Mouse (Mus musculus) spleen, adult 2 months (tissue): Measurements from ENCODE around the gene Atxn1. TPM values are rescaled to one million over a fixed set of nuclear protein-coding genes. Genes with fewer than 3 reads are reported as not detected.

Experiments
- DNase-seq, 2 experiments: peaks; one replicate each; pipeline versions ENCODE4 v3.0.0 to v3.0.0-alpha.2; 2012 to 2021; ENCODE audit warnings: low spot score in 2 of 2, low read depth in 1 of 2
- H3K27ac ChIP-seq: fragments of 200-500 bp; 2 replicates; pipeline ENCODE4 v1.5.1; 2012; ENCODE audit warnings: low read length, inconsistent platforms; ENCODE audit not compliant: insufficient read depth
- H3K27me3 ChIP-seq: fragments of 200-500 bp; 2 replicates; pipeline ENCODE4 v1.6.1; 2012; ENCODE audit warnings: mild to moderate bottlenecking, moderate library complexity, low read length, inconsistent platforms; ENCODE audit not compliant: control insufficient read depth, insufficient read depth
- H3K36me3 ChIP-seq: fragments of 200-500 bp; 2 replicates; pipeline ENCODE4 v1.6.1; 2012; ENCODE audit warnings: mild to moderate bottlenecking, low read length, inconsistent platforms; ENCODE audit not compliant: control insufficient read depth, insufficient read depth
- H3K4me1 ChIP-seq: fragments of 200-500 bp; 2 replicates; pipeline ENCODE4 v1.6.1; 2011; ENCODE audit warnings: inconsistent platforms; ENCODE audit not compliant: control insufficient read depth, insufficient read depth, insufficient read length
- H3K4me3 ChIP-seq: fragments of 200-500 bp; 2 replicates; pipeline ENCODE4 v1.5.1; 2011; ENCODE audit warnings: mild to moderate bottlenecking, inconsistent platforms; ENCODE audit not compliant: insufficient read depth, insufficient read length; ENCODE audit errors: extremely low read depth
- CTCF ChIP-seq: fragments of 200-500 bp; IDR thresholded peaks from 2 replicates; pipeline ENCODE4 v1.5.1; 2011; ENCODE audit warnings: mild to moderate bottlenecking, inconsistent platforms; ENCODE audit not compliant: insufficient read depth, insufficient read length, insufficient replicate concordance; ENCODE audit errors: extremely low read depth
- POLR2A ChIP-seq: fragments of 200-500 bp; IDR thresholded peaks from 2 replicates; pipeline ENCODE4 v1.6.1; 2011; ENCODE audit warnings: low read depth, low read length, inconsistent platforms
- WGBS: fragments of 180-500 bp; shearing (Covaris S2); methylation state at CpG from one replicate; pipeline ENCODE4 v1.1.7; 2018; 5-methylcytosine and 5-hydroxymethylcytosine counted together
- polyA plus RNA-seq: library from polyadenylated mRNA; depleted of rRNA; stranded (reverse); fragments of >200 nt; gene quantifications from 2 replicates; pipeline ENCODE4 v1.2.3, GENCODE M21; 2012

Atxn1 gene
- polyA plus RNA-seq, 1 experiment: 10.6 TPM

GRCm38 (mm10) chr13:45736241-45736640, 228.6 kb downstream of the Atxn1 start:
- TF ChIP-seq POLR2A: no peak
- no peak for TF ChIP-seq CTCF
- no peak overlapping the region for H3K4me3 ChIP-seq
- WGBS: 91% methylated on average over 4 of the region's 4 CpGs

GRCm38 (mm10) chr13:45735802-45736201, 229.0 kb downstream of the Atxn1 start:
- Histone ChIP-seq H3K4me1 (no peaks in the 10 kb centered on the region), H3K36me3 (no peaks in the 10 kb centered on the region)
- 93% methylated on average over 3 of the region's 3 CpGs for WGBS

More at GRCm38 (mm10) chr13:45736241-45736640, 228.6 kb downstream of the Atxn1 start:
- no peak for DNase-seq
- no peaks in the 10 kb centered on the region for H3K4me1 ChIP-seq
- H3K27me3 ChIP-seq: no peaks in the 10 kb centered on the region
- H3K36me3 ChIP-seq: no peaks in the 10 kb centered on the region
- H3K27ac ChIP-seq: no peak overlapping the region

GRCm38 (mm10) chr13:45734531-45734930, 230.3 kb downstream of the Atxn1 start:
- no peak for TF ChIP-seq CTCF
- TF ChIP-seq POLR2A: no peak

More at GRCm38 (mm10) chr13:45735802-45736201, 229.0 kb downstream of the Atxn1 start:
- no peak for DNase-seq
- Histone ChIP-seq H3K27ac (no peak overlapping the region), H3K4me3 (no peak overlapping the region), H3K27me3 (no peaks in the 10 kb centered on the region)
- TF ChIP-seq POLR2A (no peak), CTCF (no peak)

DNA sequence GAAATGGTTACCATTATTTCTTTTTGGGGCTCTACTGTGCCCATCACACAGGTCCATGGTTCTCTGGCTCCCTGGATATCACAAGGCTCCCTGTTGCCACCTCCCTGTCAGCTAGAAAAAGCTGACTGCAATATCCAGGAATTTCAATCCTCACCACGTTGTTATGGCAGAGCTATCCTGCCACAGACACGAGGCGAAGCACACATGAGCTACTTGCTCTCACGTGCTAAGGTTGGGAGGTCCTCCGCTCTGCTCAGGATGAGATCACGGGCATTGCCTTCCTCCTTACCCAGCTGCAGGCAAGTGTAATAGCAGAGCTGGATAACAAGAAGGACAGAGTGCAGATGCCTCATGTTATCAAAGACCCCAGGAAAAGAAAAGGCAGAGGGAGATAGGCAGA, 232.2 kb downstream of the Atxn1 start:
- TF ChIP-seq POLR2A: no peak
- TF ChIP-seq CTCF: no peak
- Histone ChIP-seq H3K27me3 (no peaks in the 10 kb centered on the region), H3K36me3 (no peaks in the 10 kb centered on the region), H3K4me1 (no peaks in the 10 kb centered on the region), H3K4me3 (no peak overlapping the region), H3K27ac (no peak overlapping the region)
- 87% methylated on average over 6 of the region's 6 CpGs for WGBS
- no peak for DNase-seq

More at GRCm38 (mm10) chr13:45734531-45734930, 230.3 kb downstream of the Atxn1 start:
- DNase-seq: no peak
- H3K4me1 ChIP-seq: no peaks in the 10 kb centered on the region
- no peaks in the 10 kb centered on the region for H3K36me3 ChIP-seq
- 82% methylated on average over 3 of the region's 3 CpGs for WGBS
- H3K27ac ChIP-seq: no peak overlapping the region
- no peaks in the 10 kb centered on the region for H3K27me3 ChIP-seq
- H3K4me3 ChIP-seq: no peak overlapping the region

DNA sequence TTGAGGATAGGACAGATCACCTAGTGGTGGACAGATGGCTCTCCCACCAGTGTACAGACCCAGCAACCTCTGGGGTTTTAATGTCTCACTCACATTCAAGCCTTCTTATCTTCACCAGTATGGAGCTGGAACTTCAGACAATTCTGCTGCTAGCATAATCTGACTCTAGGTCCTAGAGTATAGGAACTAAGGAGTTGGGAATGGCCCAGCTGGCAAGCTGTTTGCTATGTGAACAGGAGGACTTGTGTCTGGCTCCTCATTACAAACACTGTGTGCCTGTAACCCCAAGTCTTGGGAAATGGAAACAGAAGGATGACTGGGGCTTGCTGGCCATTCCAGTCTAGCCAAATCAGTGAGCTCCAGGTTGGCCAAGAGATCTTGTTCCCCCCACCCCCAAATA, 237.9 kb downstream of the Atxn1 start:
- Histone ChIP-seq H3K27ac (no peak overlapping the region), H3K4me1 (no peaks in the 10 kb centered on the region), H3K4me3 (no peak overlapping the region), H3K36me3 (no peaks in the 10 kb centered on the region), H3K27me3 (no peaks in the 10 kb centered on the region)
- TF ChIP-seq POLR2A: no peak
- TF ChIP-seq CTCF: no peak
- DNase-seq: no peak

DNA sequence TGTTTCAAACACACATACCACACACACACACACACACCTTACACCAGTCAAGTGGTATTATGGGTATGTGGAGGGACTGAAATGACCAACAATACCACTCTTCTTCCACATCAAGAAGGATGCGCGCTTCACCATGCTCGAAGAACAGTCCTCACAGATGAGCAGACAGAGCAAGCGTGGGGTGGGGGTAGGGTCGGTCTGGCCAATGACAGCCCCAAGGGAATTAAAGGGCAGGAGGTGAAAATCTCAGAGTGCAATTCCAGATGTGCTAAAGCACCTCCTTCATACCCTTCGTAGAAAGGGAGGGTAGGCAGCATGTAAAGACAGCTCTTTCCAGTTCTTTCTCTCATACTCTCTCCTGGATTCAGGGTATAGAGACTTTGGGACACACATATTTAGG, 238.6 kb downstream of the Atxn1 start:
- 64% methylated on average over 6 of the region's 6 CpGs for WGBS
- H3K27ac ChIP-seq: no peak overlapping the region

GRCm38 (mm10) chr13:45724507-45725259, 240.1 kb downstream of the Atxn1 start:
- no peak for TF ChIP-seq CTCF
- no peak for TF ChIP-seq POLR2A
- no peaks in the 10 kb centered on the region for H3K36me3 ChIP-seq
- H3K4me1 ChIP-seq: no peaks in the 10 kb centered on the region
- WGBS: 78% methylated on average over 14 of the region's 14 CpGs
- DNase-seq: no peak
- H3K27ac ChIP-seq: no peak overlapping the region
- H3K4me3 ChIP-seq: no peak overlapping the region
- no peaks in the 10 kb centered on the region for H3K27me3 ChIP-seq

More for the DNA sequence above, 238.6 kb downstream of the Atxn1 start:
- no peak overlapping the region for H3K4me3 ChIP-seq
- no peak for DNase-seq
- no peaks in the 10 kb centered on the region for H3K27me3 ChIP-seq
- H3K4me1 ChIP-seq: no peaks in the 10 kb centered on the region
- TF ChIP-seq CTCF: no peak
- TF ChIP-seq POLR2A: no peak
- no peaks in the 10 kb centered on the region for H3K36me3 ChIP-seq
